Mouse (Mus musculus) CD4-positive, CD25-positive, alpha-beta regulatory T cell, adult 4 months (primary cell): ENCODE results near the gene Srp14. TPM values are rescaled to one million over a fixed set of nuclear protein-coding genes. Genes with fewer than 3 reads are reported as not detected.

Experiments used
- ATAC-seq: one replicate; pipeline ENCODE4 v1.8.0; 2017
- polyA plus RNA-seq, 2 experiments: library from polyadenylated mRNA; unstranded; fragments of 100-300 nt; shearing (Covaris generic); gene quantifications; one replicate each; pipeline ENCODE4 v1.2.1; 2017

The Srp14 gene
- polyA plus RNA-seq, 2 experiments from 2014 or later, result 272 to 283 TPM

DNA sequence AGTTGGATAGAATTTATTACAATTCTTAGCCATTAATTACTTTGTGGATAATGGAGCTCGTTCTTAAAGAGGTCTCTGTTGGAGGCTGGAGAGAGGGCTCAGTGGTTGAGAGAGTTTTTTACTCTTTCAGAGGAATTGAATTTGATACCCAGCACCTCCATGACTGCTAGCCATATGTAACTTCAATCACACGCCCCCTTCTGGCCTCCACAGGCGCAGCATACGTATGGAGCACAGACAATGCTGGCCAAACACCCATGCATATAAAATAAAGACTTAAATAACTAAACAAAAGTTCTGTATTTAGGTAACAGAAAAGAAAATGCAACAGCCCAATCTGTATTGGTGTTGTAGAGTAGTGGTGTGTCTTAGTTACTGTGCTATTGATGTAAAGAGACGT, 47.9 kb downstream of the Srp14 start:
- ATAC-seq, result no peak

DNA sequence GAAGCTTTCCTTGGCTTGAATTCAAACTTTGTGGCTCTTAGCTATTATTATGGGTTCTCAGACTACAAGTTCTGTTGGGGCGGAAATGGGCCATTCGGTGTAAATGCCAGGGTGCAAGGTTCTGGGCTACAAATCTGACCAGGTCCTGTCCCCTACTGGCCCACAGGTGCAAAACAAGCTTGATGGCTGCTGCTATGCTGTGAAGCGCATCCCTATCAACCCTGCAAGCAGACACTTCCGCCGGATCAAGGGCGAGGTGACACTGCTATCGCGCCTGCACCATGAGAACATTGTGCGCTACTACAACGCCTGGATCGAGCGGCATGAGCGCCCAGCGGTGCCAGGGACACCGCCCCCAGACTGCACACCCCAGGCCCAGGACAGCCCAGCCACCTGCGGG, 48.9 kb downstream of the Srp14 start:
- no peak for ATAC-seq

DNA sequence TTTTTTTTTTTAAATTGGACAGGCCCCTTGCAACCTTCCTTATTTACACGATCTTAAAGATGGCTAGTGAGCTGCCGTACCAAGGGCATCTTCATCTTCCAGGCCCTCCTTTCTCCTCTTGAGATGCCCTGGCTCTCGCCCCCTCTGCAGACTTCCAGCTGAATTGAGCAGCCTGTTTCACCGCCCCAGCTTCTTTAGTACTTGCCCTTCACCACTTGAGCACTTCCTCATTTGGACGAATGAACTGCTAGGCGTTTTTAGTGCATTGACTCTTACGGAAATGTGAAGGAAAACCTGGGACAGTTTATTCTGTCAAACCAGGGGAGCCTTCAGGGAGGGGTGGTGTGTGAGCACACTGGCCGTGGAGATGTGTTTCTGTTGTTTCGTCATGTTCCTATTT, 50.2 kb downstream of the Srp14 start:
- no peak for ATAC-seq

DNA sequence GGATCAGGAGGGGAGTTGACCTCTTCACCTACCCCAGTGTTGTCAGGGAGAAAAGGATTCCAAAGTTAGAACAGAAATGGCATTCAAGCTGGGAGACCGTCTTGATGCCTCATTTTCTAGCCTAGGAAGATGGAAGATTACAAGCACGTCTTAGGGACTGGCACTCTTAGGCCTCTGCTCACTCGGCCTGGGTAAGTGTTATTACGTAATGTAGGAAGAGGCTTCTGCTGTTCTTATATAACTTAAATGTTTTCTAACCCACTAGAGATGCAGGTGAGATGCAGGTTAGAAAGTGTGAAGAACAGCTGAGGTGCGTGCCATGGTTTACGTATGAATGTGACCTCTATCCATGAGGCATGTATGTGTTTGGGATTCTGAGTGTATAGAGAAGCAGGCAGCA, 51.2 kb downstream of the Srp14 start:
- ATAC-seq, result no peak

Other genes starting within 250 kb of the Srp14 start
- gene Fsip1, start 222.7 kb downstream of the Srp14 start, polyA plus RNA-seq, result not detected
- gene Gpr176, start 106.3 kb downstream of the Srp14 start, polyA plus RNA-seq, result under 1 TPM in 1 of 2 experiments, not detected in 1; 0.11 TPM
- 1 to 10 TPM; 2.9 to 3.1 TPM for gene Eif2ak4, start 91.1 kb downstream of the Srp14 start, polyA plus RNA-seq
- gene Bmf, start 70.0 kb upstream of the Srp14 start, polyA plus RNA-seq, result 1 to 10 TPM; 1.3 to 4.2 TPM
- gene Bub1b, start 118.5 kb upstream of the Srp14 start, polyA plus RNA-seq, result 10 to 100 TPM in 1 of 2 experiments, 1 to 10 TPM in 1; 3.0 to 11.1 TPM
- 1 to 10 TPM in 1 of 2 experiments, under 1 TPM in 1; 0.13 to 1.3 TPM for gene Pak6, start 183.6 kb upstream of the Srp14 start, polyA plus RNA-seq
- not detected for gene Ankrd63, start 224.3 kb upstream of the Srp14 start, polyA plus RNA-seq
- 10 to 100 TPM; 15.7 to 20.8 TPM for gene Plcb2, start 248.7 kb upstream of the Srp14 start, polyA plus RNA-seq